Mouse (Mus musculus) cerebellum, adult 2 months (tissue): ENCODE results near the gene Tepsin. TPM values are rescaled to one million over a fixed set of nuclear protein-coding genes. Genes with fewer than 3 reads are reported as not detected.
A peak's percentile ranks its signal among the peaks of the same experiment; 100 is the strongest.

Experiments
- DNase-seq, 2 experiments: peaks; one replicate each; pipeline ENCODE4 v3.0.0; 2021
- H3K27ac ChIP-seq: fragments of 200-500 bp; 2 replicates; pipeline ENCODE4 v1.5.1; 2012; ENCODE audit warnings: low read length, control low read depth, inconsistent platforms; ENCODE audit not compliant: insufficient read depth
- H3K27me3 ChIP-seq: fragments of 200-500 bp; 2 replicates; pipeline ENCODE4 v1.6.1; 2012; ENCODE audit warnings: inconsistent platforms, mild to moderate bottlenecking, low read length, moderate library complexity; ENCODE audit not compliant: control insufficient read depth, insufficient read depth
- H3K4me1 ChIP-seq: fragments of 200-500 bp; 2 replicates; pipeline ENCODE4 v1.6.1; 2011; ENCODE audit warnings: low read length; ENCODE audit not compliant: control insufficient read depth, insufficient read depth
- H3K4me3 ChIP-seq: fragments of 200-500 bp; replicated peaks from 2 replicates; pipeline ENCODE3; 2011; ENCODE audit warnings: mild to moderate bottlenecking, low read depth, low read length, control low read depth; ENCODE audit not compliant: insufficient read depth
- CTCF ChIP-seq: fragments of 200-500 bp; IDR thresholded peaks from 2 replicates; pipeline ENCODE4 v1.5.1; 2011; ENCODE audit warnings: low read depth, mild to moderate bottlenecking, control low read depth, low read length, moderate library complexity, borderline replicate concordance; ENCODE audit not compliant: insufficient read depth
- POLR2A ChIP-seq: fragments of 200-500 bp; IDR thresholded peaks from 2 replicates; pipeline ENCODE4 v1.6.1; 2011; ENCODE audit warnings: low read length, control low read depth, borderline replicate concordance; ENCODE audit not compliant: insufficient read depth
- WGBS: fragments of 180-500 bp; shearing (Covaris S2); methylation state at CpG from one replicate; pipeline ENCODE4 v1.1.7; 2018; 5-methylcytosine and 5-hydroxymethylcytosine counted together
- polyA plus RNA-seq: library from polyadenylated mRNA; depleted of rRNA; stranded (reverse); fragments of >200 nt; gene quantifications from 2 replicates; pipeline ENCODE4 v1.2.3, GENCODE M21; 2012; rRNA removed

Tepsin gene
- polyA plus RNA-seq, 1 experiment, result 44.7 TPM

DNA sequence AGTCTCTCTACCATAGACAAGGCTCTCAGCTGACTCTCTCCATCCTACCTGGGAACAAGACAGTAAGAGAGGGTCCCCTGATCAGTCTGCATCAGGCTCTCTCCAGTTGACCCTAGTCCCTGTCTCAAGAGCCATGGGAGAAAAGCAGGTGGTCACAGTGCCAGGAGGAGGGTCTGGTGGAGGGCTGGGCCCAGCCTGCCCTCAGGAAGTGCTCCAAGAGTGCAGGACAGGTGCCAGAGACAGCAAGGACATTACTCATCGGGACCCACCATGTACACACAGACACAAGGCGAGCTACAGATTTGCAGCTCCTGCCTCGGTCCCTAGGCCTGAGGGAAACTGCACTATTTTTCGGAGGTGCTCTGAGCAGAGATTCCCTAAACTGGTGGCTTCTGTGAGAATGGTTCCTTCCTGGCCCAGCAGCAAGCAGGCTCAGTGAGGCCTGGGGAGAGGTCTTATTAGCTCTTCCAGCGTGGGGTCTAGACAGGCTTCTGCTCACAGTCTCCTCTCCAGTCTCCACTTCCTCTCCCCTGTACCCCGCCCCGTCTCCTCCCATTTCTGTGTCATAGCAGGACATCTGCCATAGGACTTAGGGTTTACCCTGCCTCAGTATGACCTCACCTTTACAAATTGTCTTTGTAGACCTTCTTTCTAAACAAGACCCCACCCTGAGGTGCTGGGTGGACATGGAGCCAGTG, 56.2 kb downstream of the Tepsin start:
- peaks cover 74% of the 10 kb centered on the region for H3K4me1 ChIP-seq
- no peak for TF ChIP-seq CTCF
- no peak for TF ChIP-seq POLR2A
- H3K4me3 ChIP-seq, result peak overlapping the region; percentile 39
- no peaks in the 10 kb centered on the region for H3K27me3 ChIP-seq
- 24% methylated on average over 7 of the region's 7 CpGs for WGBS
- H3K27ac ChIP-seq, result peak overlapping the region; percentile 96
- peak; percentile 52 to 58 for DNase-seq

DNA sequence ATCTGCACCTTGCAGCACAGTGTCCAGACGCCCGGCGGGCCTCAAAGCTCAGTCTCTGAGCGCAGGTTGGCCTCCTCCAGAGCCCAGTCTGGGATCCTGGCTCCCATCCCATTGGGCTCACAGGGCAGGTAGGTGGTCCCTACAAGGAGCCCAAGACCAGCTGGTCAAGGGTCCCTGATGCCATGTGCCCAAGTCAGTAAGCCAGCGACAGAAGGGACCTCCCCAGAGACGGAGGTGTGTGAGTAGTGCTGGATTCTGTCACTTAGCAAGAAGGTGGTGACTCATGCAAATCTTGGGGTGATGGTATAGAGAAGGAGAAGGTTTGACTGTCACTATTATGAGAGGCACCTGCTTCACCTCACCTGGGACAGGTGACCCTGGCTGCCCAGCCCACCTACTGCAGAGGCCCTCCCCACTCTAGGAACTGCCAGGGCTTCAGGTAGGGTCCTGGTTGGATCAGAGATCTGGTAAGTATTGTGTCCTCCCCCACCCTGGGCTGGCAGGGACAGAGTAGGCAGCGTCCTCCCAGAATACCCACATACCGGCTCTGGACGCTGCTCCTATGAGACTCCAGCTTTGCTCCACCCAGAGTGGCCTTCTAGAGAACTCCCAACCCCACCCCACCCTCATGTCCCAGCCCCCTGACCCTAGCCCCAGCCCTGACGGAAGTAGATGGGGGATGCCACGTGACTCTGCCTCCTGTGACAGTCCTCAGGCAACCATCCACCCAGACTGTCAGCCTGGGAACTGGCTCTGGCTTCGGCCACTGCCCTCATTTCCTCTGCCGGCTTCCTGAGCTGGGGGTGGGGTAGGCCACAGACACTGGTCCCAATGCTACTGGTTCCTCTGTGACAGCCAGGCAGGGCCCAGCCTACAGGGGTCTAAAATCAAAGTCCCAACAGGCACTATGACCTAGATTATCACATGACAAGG, 57.1 kb downstream of the Tepsin start:
- 0 out of 2 replicates have a peak, but pooled peaks have one; percentile 27 for TF ChIP-seq POLR2A
- TF ChIP-seq CTCF, result no peak
- peak overlapping the region; percentile 96 for H3K27ac ChIP-seq
- H3K4me1 ChIP-seq, result peaks cover 83% of the 10 kb centered on the region
- WGBS, result 5% methylated on average over 13 of the region's 13 CpGs
- peak overlapping the region; percentile 39 for H3K4me3 ChIP-seq
- peak; percentile 75 to 81 for DNase-seq
- no peaks in the 10 kb centered on the region for H3K27me3 ChIP-seq

Other genes starting within 250 kb of the Tepsin start
- 41.9 and 43.9 TPM in 2 replicates for gene Chmp6, start 185.3 kb downstream of the Tepsin start, polyA plus RNA-seq
- 116 and 141 TPM in 2 replicates for gene Baiap2, start 156.0 kb downstream of the Tepsin start, polyA plus RNA-seq
- 296 and 298 TPM in 2 replicates for gene Aatk, start 51.6 kb downstream of the Tepsin start, polyA plus RNA-seq
- gene Cep131, start 11.9 kb downstream of the Tepsin start, polyA plus RNA-seq, result 32.3 and 33.0 TPM in 2 replicates
- 43.5 and 50.7 TPM in 2 replicates for gene Ndufaf8, start 197 bp upstream of the Tepsin start, polyA plus RNA-seq
- 72.5 and 73.2 TPM in 2 replicates for gene Slc38a10, start 52.6 kb upstream of the Tepsin start, polyA plus RNA-seq
- gene Bahcc1, start 134.2 kb upstream of the Tepsin start, polyA plus RNA-seq, result 17.0 and 17.6 TPM in 2 replicates
- 834 and 845 TPM in 2 replicates for gene Actg1, start 249.8 kb upstream of the Tepsin start, polyA plus RNA-seq